ENCODE assay signal across 9 mouse cellular contexts in the genomic region with DNA sequence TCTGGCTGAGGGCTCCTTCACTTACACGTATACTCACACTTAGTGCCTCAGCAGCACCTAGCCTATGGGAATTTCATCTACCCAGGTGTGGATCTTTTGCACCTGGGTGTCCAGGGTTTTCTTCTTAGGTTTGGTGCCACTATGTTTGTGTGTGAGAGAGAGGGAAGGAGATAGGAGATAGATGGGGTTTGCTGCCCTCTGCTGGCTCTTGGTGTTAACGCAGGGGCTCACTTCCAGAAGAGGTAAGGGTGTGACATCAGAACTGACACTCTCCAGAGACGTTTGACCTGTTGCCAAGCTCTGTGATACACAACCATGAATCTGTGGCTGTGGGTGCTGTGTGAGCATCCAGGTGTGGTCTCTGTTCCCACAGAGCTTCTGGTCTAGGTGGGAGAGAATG.
DNase-seq lines count a peak whose midpoint lies in the region; ATAC-seq lines count a peak whose summit lies in the region.
"Had no signal": no experiment of that assay in that cellular context is flagged by ENCODE, and none has a peak within 500 bp of the region (broad histone marks: within the 10 kb centered on the region; RNA-seq: fewer than 3 reads in every experiment).

No protein-coding gene starts in this region.

- no peaks in the 10 kb centered on the region for H3K9me3 ChIP-seq in heart, embryonic 12.5 days (replicated peaks)
- no peaks in the 10 kb centered on the region for H3K9me3 ChIP-seq in hindbrain, embryonic 14.5 days (ENCODE audit: control insufficient read depth, low read length)
- H3K9me3 ChIP-seq: liver, embryonic 15.5 days had no signal

- ATAC-seq in heart, embryonic 12.5 days (ENCODE audit: insufficient number of reproducible peaks, low FRiP score): peak; percentile 7; the same call in 1 of the 2 replicates
- peak; percentile 29 for ATAC-seq in hindbrain, embryonic 14.5 days (ENCODE audit: low FRiP score)
- ATAC-seq in megakaryocyte-erythroid progenitor cell, adult 5-6 weeks (replicated peaks; ENCODE audit: low FRiP score, low TSS enrichment, poor library complexity, severe bottlenecking): peak; percentile 89

- H3K27me3 ChIP-seq in heart, embryonic 12.5 days (replicated peaks): no peaks in the 10 kb centered on the region; the same call in none of the 2 replicates
- no peaks in the 10 kb centered on the region for H3K27me3 ChIP-seq in hindbrain, embryonic 14.5 days (ENCODE audit: control insufficient read depth, insufficient read depth, low read length)
- H3K27me3 ChIP-seq: liver, embryonic 15.5 days had no signal

- no peak overlapping the region for H3K9ac ChIP-seq in heart, embryonic 12.5 days
- no peak overlapping the region for H3K9ac ChIP-seq in hindbrain, embryonic 14.5 days
- H3K9ac ChIP-seq: liver, embryonic 15.5 days had no signal

- H3K4me1 ChIP-seq in heart, embryonic 12.5 days (replicated peaks): no peaks in the 10 kb centered on the region
- peaks cover 9% of the 10 kb centered on the region; the same call in 1 of the 2 replicates for H3K4me1 ChIP-seq in hindbrain, embryonic 14.5 days (replicated peaks; ENCODE audit: control insufficient read depth, insufficient read depth, low read length)
- H3K4me1 ChIP-seq: liver, embryonic 15.5 days had no signal

- H3K36me3 ChIP-seq in heart, embryonic 12.5 days: no peaks in the 10 kb centered on the region
- H3K36me3 ChIP-seq in hindbrain, embryonic 14.5 days (replicated peaks; ENCODE audit: control insufficient read depth, insufficient read depth): peaks cover 55% of the 10 kb centered on the region
- H3K36me3 ChIP-seq: liver, embryonic 15.5 days had no signal

- no peak overlapping the region for H3K4me3 ChIP-seq in heart, embryonic 12.5 days
- H3K4me3 ChIP-seq in hindbrain, embryonic 14.5 days (replicated peaks; ENCODE audit: low read length): no peak overlapping the region
- H3K4me3 ChIP-seq: liver, embryonic 15.5 days had no signal

- no peak for DNase-seq in heart, adult 11 months
- DNase-seq in c-Kit-positive CD71-negative TER-119-negative erythroid progenitor cells, embryonic 14.5 days (ENCODE audit: low read depth): peak; percentile 39
- peak; percentile 20 for DNase-seq in fibroblast of lung, adult 2 months (ENCODE audit: low read depth)
- DNase-seq in hindbrain, embryonic 14.5 days (ENCODE audit: low spot score): peak; percentile 86
- DNase-seq in left cerebral cortex, adult 18-20 months (ENCODE audit: low spot score in 2 of 2): peak; percentile 71 to 79
- peak; percentile 73 for DNase-seq in right cerebral cortex, postnatal 25 days

- H3K27ac ChIP-seq in heart, embryonic 12.5 days (ENCODE audit: poor library complexity, severe bottlenecking): no peak overlapping the region
- no peak overlapping the region for H3K27ac ChIP-seq in hindbrain, embryonic 14.5 days
- H3K27ac ChIP-seq: liver, embryonic 15.5 days had no signal

- no peak overlapping the region for H3K4me2 ChIP-seq in heart, embryonic 12.5 days
- H3K4me2 ChIP-seq in hindbrain, embryonic 14.5 days (replicated peaks): no peak overlapping the region
- H3K4me2 ChIP-seq: liver, embryonic 15.5 days had no signal

- WGBS in heart, embryonic 12.5 days: 12% methylated on average over 3 of the region's 3 CpGs
- WGBS in hindbrain, embryonic 14.5 days: 22% methylated on average over 3 of the region's 3 CpGs

Comparison
In these comparisons a context has a peak if more than half of its experiments do, and no peak if none do; other contexts are left out.
1. ATAC-seq: peak in every context shown above with its lines; median percentile 89 in megakaryocyte-erythroid progenitor cell, adult 5-6 weeks; 29 in hindbrain, embryonic 14.5 days; 7 in heart, embryonic 12.5 days.